Mouse (Mus musculus) adrenal gland, adult 8-10 months (tissue): ENCODE data around the gene Olfr15. TPM values are rescaled to one million over a fixed set of nuclear protein-coding genes. Genes with fewer than 3 reads are reported as not detected.
"Not testable (repeated sequence)": the region's sequence is repeated elsewhere in the genome, so short reads cannot be mapped to it uniquely, and the experiment has no call there.

Experiments used
- DNase-seq: peaks from one replicate; pipeline ENCODE4 v3.0.0; 2022
- total RNA-seq, 4 experiments: library from RNA; stranded (reverse); gene quantifications; 2 replicates each; pipeline ENCODE4 v1.2.4; 2022

Gene Olfr15
- total RNA-seq: not detected

DNA sequence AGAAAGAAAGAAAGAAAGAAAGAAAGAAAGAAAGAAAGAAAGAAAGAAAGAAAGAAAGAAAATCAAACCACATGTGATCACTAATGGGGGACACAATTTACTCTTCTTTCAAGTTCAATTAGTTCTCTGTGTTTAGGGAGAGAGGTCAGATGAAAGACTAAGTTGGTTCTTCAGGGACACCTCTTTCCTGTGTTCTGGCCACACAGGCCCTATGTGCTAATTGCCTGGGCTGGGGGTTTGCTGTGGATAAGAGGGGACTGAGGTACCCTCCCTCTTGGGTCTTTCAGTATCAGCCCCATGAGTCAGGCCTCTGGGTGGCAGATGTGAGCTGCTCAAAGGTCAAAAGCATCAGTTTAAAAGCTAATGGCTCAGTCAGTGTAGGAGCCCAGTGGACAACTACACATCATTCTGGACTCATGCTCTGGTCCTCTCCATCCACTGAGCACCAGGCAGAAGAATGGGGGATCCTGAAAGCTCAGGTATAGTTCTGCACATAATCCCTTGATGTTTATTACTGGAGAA is at the start of gene Olfr15:
Gene Olfr15, plus strand, starts transcription at position 291 of the 522 bp plus-strand sequence.
- DNase-seq: no peak

- no peak for DNase-seq
These were observed 49.4 kb upstream of the Olfr15 start for GRCm38 (mm10) chr16:3781237-3781636.

DNA sequence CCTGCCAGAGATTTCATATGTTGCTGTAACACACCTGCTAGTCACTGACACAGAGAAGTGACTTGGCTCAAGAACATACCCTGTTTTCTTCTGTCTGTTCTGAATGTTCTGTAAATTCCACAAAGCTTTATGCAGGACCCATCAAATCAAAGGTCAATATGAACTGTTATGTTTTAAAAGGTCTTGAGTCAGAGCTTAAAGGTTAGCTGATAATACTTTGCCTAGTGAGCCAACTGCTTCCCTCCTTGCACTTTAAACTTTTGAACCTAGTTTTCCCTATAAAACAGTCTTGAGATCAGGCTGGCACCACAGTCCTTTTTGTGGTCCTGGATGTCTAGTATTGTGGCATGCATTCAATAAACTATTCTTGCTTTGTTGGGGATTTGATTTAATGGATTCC is 42.3 kb upstream of the Olfr15 start:
- DNase-seq: no peak

DNA sequence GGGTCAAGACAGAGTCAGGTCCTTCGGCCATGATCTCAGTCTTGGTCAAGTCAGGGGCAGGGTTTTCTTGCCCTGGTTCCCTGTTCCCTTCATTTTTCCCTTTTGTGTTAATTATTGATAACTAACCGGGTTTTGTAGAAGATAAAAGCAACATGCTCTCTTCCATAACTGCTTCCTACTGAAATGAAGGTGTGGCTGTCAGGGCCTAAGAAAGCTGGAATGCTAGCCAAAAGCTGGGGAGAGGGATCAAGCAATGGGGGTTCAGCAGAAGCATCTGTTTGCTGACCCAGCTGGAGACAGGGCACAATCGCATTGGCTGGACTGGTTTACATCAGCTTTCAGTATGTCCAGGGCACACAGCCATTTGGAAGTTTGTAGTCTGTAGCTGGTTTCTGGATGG is 22.5 kb upstream of the Olfr15 start:
- no peak for DNase-seq

DNA sequence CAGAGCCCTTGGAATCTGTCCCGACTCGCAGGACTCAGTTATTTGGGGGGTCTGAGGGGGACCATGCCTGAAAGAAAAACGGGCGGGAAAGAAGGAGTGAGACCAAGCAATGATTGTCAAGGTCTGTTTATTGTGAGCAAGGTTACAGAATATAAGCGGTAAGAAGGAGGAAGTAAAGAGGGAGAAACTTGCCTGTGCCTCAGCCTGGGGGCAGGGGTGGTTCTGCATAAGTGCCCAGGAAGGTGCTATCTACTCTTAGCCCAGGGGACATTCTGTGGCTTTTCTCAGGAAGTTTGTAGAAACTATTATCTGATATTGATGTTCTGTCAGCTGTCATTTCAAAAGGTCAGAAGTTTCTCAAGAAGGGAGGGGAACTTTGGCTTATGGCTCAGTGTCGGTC is 16.0 kb upstream of the Olfr15 start:
- DNase-seq: not testable (repeated sequence)

DNA sequence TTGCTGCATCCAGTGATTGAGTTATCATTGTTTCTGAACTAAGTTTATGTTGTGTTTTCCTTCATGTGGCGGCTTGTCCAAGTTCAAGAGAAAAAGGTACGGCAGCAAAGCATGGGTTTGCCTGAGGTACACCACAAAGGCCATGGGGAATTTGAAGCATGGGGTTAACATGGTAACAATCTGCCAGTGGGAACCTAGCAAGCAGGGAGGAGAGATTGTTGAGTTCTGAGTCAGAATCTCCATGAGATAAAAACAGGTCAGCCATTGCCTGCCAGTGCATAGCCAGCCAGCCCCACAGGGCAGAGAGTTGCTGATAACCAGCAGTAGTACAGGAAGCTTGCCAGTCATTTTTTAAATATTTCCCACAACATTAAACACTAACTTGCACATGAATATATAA is 10.5 kb upstream of the Olfr15 start:
- DNase-seq: no peak

DNA sequence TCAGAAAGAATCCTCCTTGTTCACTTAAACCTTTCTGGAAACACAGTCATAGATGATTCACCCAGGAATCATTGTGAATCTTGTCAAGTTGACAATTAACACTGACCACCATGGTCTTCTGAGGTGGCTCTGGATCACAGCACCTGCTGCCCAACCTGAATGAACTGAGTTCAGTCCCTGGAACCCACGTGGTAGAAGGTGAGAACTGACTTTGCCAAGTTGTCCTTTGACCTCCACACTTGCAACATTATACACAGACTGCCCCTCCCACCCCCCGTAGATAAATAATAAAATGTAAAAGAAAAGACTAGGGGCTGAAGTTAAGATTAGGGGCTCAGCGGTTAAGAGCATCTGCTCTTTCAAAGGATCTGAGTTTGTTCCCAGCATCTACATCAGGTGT is 2.7 kb upstream of the Olfr15 start:
- no peak for DNase-seq

- DNase-seq: no peak
These were observed 951 bp upstream of the Olfr15 start for GRCm38 (mm10) chr16:3829727-3830126.

- no peak for DNase-seq
These were observed 4.8 kb downstream of the Olfr15 start for GRCm38 (mm10) chr16:3835461-3835860.

GRCm38 (mm10) chr16:3839157-3839885 is 8.6 kb downstream of the Olfr15 start:
- DNase-seq: no peak

DNA sequence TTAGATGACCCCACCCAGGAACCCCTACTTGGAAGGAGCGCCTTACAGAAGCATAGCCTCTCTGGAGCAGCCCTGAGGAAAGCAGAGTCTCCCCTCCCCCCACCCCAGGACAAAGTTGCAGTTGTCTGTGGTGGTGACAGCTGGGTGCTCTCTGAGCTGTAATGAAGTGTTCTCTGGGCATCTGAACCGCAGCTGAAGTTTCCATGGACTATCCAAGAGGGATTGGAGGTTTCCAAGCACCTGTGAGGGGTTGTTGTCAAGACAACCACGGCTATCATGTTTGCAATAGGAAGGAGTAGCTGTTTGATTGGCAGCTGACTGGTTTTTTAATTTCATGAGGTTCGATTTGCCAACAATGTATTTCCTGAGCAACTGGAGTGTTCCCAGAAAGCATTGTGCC is 12.3 kb downstream of the Olfr15 start:
- DNase-seq: no peak

GRCm38 (mm10) chr16:3843796-3844195 is 13.1 kb downstream of the Olfr15 start:
- no peak for DNase-seq

- peak; percentile 95 for DNase-seq
These were observed 16.2 kb downstream of the Olfr15 start, which contains the start of gene Zfp174 for GRCm38 (mm10) chr16:3846711-3847518. TSS of gene Zfp174 (plus strand) at chr16:3847268.

DNA sequence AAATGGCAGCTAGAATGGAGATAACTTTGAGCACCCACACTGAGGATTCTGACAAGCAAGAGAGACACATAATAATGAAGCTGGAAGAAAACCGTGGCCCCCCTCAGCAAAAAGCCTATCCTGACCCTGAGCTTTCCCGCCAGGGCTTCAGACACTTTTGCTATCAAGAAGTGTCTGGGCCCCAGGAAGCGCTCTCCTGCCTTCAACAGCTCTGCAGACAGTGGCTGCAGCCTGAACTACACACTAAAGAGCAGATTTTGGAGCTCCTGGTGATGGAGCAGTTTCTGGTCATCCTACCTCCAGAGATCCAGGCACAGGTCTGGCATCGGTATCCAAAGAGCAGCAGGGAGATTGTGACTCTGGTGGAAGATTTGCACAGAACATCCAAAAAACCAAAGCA is 17.2 kb downstream of the Olfr15 start:
- no peak for DNase-seq

GRCm38 (mm10) chr16:3848416-3848815 is 17.7 kb downstream of the Olfr15 start:
- DNase-seq: no peak

DNA sequence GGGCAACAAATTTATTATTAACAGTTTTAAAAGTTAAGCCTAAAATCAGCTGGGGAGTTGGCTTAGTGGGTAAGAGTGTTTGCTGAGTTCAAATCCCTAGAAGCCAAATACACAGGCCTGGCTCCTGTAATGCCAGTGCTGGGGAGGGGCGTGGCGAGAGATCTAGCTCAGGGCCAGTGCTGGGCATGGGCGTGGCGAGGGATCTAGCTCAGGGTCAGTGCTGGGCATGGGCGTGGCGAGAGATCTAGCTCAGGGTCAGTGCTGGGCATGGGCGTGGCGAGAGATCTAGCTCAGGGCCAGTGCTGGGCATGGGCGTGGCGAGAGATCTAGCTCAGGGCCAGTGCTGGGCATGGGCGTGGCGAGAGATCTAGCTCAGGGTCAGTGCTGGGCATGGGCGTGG is 20.6 kb downstream of the Olfr15 start:
- peak; percentile 82 for DNase-seq

- DNase-seq: no peak
These were observed 21.9 kb downstream of the Olfr15 start for GRCm38 (mm10) chr16:3852586-3852985.

GRCm38 (mm10) chr16:3854437-3855182 is 23.9 kb downstream of the Olfr15 start:
- no peak for DNase-seq

- no peak for DNase-seq
These were observed 25.1 kb downstream of the Olfr15 start for GRCm38 (mm10) chr16:3855776-3856175.

DNA sequence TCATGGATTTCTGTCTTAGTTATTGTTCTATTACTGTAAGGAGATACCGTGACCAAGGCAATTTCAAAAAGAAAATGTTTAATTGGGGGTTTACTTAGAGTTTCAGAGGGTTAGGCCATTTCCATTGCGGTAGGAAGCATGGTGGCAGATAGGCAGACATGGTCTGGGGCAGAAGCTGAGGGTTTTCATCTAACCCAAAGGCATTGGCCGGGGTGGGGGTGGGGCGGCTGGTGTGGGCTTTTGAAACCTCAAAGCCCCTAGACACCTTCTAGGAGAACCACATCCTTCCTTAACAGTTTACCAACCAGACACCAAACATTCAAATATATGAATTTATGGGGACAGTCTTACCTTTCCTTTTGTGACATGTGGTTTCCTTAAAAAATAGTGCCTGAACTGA is 28.6 kb downstream of the Olfr15 start:
- DNase-seq: no peak

DNA sequence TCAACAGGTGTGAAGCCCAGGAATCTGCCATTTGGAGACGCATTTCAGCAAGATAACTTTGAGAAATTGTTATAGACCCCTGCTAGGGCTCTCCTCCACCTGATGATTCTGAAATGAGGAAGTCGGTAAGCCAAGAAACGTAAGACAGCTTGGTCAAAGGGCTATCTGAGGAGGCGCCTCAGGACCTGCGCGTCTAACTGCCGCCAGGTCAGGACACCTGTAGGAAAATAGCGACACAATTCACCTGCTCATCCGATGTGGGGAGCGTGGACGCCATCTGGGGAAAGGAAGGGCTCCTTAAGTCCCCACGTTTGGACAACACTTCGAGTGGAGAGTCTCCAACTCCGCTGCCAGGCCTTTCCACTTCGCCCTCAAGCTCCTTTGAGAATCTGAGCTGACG is 41.1 kb downstream of the Olfr15 start:
- DNase-seq: no peak

DNA sequence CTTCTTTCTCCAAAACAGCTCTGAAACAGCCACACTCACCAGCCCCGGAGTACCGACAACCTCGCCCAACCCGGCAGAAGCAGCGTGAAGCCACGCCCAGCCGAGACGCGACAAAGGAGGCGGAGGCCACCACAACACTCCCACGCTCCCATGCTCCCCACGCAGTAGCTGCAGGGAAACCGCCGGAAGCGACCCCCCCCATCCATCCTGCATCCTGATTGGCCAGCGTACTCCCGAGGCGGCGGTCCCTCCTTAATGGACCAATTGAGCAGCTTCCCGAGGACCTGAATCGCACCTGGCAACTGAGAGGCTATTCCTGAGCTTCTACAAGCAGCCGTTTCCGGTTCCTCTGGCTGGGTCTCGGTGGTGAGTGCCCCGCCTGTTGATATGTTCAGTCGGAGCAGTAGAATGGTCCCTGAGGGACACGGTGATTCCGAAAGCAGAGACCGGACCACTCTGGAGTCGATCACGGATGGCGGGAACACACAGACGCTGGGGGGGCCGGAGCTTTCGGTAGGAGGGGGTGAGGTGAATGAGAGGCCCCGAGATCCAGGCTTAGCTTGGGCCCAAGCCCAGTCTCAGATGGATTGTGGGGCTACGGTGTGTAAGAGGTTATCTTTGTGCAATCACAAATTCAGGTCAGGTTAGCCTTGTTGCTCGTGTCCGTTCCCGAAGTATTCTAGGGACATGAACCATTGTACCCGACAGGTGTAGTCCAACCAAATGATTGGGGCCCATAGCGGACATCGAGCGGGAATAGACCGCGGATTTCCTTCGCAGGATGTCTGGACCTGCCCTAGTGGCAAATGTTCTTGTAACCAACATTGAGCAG is 41.8 kb downstream of the Olfr15 start, which contains the start of gene Naa60:
Gene Naa60, plus strand, starts transcription at position 160 of the 832 bp plus-strand sequence.
- peak; percentile 92 for DNase-seq
